Mouse (Mus musculus): ENCODE results near the gene Crmp1.
A peak's percentile ranks its signal among the peaks of the same experiment; 100 is the strongest.

Crmp1 gene

DNA sequence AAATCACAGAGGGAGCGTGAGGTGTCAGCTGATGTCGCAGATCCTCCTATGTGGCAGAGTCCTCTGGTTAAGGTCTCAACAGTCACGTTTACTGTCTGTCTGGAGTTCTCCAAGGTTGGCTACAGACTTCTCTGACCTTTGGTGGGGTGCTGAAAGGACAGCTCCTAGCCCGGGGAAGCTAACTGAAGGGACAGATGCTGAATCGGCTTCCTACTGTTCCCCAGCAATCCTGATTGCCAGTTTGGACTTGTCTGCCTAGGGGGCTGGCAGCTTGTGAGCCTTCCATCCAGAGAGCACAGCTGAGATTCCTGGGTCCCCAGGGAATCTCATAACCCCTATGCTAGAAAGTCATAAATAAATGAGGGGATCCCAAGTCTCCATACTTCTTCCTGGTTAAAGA is 1.2 kb upstream of the Crmp1 start:
- DNase-seq (ENCODE audit: low read depth): peak; percentile 12

DNA sequence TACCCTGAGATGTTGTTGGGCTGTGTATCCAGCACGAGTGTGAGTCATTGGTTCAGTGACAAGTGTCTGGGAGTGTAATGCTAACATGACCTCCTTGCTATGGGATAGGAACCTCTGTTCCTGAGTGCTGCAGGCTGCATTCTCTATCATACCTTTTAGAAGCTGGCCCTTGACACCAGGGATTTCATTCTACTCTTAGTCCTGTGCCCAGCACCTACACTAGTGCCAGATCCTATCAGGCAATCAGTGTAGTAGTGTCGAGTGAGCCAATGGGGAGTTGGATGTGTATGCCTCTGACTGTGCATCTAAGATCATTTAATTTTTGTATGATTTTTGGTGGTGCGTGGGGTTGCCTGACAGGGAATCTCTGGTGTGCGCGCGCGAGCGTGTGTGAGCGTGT is 516 bp upstream of the Crmp1 start:
- no peak for DNase-seq (ENCODE audit: low read depth)

DNA sequence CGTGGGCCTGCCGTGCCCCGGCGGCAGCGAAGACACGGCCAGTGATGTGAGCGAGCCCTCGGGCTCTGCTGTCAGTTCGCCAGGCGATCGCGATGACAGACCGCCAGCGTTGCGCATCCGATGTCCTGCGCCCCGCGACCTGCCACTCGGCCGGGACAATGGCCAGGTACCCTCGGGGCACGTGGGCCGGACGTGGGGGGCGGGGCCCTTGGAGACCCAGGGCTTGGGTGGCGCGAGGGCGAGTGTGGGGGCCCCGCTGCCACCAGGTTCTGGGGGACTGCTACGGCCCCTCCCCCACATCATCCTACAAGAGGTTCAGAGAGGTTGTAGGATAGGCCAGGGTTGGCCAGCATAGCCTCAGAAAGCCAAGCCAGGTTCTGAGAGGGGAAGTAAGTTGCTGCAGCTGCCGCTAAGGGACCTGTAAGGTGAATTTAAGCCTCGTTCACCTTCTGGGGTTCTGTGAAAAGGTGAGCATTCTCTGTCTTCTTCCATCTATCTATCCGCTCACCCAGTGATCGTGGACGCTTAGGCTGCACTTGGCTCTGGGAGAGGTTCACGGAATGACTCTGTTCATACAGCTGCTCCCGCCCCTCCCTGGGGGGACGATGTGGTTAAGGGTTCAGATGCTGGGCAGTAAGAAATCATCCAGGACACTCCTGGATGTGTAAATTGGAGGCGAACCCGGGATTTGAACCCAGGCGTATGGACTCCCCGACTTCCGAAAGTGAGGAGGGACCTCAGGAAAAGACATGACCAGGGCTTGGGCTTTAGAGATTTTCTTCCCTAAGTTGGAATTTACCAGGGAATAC is 824 bp downstream of the Crmp1 start:
- DNase-seq (ENCODE audit: low read depth): no peak

DNA sequence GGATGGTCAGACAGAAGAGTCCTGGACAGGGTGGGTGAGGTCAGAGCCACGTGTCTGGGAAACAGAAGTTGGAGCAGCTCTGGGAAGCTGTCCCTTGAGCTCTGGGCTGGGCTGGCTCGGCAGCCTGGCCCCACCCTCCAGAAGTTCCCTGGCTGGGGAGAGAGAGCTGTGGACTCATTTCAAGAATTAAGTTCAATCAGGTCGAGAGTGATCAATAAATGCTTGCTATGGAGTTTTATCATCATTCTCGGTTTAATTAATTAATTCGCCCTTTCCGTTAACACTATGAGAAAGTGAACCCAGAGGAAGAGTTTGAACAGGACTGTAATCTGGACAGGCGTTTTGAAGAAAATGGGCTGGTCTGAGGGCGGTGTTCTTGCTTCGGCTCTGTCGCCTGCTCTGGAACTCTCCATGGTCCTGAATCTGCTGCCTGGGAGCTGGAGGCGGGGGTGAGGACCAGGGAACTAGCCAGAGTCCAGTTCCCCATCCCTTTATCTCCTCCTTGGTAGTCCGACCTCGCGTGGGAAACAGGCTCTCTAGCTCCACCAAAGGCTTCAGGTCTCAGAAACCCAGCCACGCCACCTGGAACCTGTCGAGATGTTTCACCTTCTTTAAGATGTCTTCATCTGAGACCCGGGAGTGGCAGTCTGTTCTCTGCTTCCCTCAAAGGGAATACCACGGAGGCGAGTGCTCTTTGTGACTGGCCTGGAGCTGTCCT is 1.6 kb downstream of the Crmp1 start:
- peak; percentile 9 for DNase-seq (ENCODE audit: low read depth)

DNA sequence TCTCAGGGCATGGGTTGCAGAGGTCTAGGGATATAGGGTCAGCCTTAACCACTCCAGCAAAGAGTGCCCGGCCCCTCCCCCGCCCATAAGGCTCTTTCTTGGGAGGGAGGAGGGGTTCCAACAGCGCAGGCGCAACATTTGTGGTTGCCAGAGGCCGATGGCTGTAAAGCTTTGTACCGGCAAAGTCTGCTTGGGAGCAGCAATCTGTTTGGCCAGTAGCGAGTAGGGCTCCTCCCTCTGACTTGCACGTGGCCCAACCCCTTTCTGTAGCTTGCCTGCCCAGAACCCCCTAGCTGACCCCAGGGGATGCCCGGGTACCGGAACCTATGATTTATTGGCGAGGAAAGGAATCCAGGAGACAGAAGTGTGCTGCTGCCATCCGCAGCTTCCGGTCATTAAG is 2.4 kb downstream of the Crmp1 start:
- no peak for DNase-seq (ENCODE audit: low read depth)

DNA sequence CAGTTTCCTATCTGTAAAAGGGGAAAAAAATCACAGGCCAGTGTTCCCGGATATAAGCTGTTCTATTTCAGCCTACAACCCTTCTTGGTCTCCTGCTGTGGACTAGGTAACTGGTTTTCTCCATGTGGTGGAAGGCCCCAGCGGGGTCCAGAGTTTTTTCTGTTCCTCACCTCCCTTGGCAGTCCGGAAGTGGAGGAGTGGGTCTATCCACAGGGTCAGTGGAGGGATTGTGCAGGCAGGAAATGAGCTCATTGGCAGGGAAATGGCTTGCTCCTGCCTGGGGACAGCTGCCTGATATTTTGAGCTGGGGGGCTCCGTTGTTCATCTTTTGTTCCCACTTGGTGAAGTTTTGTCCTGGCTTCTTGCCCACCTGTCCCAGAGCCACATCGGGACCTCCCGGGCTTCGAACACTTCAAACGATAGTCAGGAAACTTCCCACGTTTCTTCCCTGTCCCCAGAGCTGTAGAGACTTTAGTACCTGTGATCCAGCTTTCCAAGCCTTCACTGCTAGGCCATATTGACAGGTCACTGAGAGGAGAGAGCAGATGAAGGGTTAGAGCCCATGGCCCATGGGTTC is 3.0 kb downstream of the Crmp1 start:
- DNase-seq (ENCODE audit: low read depth): no peak

DNA sequence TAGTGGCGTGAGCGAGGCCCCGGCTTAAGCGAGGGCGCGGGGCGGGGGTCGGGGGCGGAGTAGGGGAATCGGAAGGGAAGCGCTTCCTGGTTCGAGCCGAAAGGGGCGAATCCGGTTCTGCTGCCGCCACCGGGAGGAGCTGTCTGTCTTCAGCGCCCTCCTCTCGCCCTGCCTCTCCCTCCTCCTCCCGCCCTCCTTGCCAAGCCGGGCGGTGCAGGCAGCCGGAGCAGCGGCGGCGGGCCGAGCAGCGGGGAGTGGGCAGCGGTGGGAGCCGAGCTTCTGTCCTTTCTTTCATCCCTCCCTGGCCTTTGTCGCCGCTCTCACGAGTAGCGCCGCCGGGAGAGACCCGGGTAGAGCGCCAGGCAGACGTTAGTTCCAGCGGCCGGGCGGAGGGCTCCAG is 3.9 kb downstream of the Crmp1 start:
- no peak for DNase-seq (ENCODE audit: low read depth)

DNA sequence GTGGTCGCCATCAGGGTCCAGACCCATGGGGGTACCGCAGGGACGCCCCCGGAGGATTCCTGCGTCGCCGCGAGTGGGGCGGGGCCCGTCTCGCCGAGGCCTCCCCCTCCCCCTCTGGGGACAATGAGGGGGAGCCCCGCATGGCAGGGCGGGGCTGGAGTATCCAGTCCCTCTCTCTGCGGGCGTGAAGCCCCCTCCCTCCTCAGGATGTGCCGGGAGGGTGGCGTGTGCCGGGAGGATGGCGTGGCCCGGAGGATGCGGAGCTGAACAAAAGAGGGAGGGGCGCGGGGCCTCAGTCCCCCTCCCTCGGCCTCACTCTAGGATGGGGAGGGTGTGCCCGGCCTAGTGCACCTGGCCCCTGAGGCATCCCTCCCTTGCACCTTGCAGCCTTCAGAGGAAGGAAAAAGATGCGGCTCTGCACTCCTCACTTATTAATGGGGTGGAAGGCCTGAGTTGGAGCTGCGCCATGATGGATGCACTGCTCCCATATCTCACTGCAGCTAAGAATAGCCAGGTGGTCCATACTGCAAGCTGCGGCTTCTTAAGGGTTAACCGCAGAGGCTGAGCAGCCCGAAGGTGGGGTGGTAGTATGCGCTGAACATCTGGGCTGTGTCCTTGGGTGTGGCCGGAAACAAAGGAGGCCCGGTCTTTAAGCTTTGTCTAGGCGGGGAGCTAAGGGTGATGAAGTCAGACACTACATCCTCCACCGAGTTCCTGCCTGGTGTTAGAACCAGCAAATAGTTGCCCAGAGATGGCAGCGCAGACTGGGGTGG is 4.6 kb downstream of the Crmp1 start:
- no peak for DNase-seq (ENCODE audit: low read depth)

DNA sequence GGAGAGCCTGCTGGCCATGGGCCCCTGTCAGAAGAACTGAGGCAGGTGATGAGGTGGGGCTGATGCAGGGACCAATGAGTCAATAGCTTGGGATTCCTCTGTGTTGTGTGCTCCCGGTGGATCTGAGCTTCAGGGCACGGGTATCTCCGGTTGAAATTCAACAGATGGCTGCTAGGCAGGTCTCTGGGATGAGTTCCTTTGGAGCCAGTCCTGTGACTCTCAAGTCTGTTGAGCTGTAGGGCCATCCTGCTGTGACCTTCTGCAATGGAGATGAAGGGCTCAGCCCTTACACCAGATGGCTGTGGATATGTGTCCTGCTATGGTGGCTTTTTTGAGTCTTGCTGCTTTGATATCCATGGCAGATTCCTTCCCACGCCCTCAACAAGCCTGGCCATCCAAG is 5.7 kb downstream of the Crmp1 start:
- no peak for DNase-seq (ENCODE audit: low read depth)

DNA sequence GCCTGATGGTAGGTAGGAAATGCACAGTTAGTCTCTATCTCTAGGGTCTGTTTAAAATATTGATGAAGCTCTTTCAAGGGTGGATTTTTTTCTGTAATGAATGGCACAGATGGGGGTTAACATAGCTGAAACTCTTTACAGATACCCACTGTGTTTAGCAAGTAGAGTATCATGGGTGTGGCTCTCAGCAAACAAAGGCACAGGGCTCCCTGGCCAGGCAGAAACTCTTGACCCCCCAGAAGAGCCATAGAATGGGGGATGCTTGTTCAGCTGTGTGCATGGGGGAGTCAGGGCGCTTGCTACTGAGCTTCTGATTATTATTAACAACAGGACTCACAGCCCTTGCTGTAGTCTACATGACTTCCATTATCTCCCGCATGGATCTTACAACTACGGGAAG is 7.1 kb downstream of the Crmp1 start:
- no peak for DNase-seq (ENCODE audit: low read depth)

DNA sequence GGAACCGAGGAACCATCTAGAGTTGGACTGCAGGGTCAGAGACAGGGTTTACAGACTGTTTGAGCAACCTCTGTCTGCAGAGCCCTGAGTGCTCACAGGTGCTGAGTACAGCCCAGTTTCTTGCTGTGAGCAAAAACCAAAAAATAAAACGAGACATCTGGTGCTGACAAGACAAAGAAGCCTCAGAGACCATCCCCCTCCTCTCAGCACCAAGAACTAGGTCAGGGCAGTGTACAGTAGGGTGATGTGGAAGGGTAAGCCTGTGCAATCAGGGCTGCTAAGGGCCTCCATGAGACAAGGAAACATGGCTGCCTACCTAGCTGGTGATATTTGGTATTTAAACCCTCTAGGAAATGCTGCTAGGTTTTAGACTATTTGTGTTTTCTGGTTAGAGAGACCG is 9.9 kb downstream of the Crmp1 start:
- no peak for DNase-seq (ENCODE audit: low read depth)

DNA sequence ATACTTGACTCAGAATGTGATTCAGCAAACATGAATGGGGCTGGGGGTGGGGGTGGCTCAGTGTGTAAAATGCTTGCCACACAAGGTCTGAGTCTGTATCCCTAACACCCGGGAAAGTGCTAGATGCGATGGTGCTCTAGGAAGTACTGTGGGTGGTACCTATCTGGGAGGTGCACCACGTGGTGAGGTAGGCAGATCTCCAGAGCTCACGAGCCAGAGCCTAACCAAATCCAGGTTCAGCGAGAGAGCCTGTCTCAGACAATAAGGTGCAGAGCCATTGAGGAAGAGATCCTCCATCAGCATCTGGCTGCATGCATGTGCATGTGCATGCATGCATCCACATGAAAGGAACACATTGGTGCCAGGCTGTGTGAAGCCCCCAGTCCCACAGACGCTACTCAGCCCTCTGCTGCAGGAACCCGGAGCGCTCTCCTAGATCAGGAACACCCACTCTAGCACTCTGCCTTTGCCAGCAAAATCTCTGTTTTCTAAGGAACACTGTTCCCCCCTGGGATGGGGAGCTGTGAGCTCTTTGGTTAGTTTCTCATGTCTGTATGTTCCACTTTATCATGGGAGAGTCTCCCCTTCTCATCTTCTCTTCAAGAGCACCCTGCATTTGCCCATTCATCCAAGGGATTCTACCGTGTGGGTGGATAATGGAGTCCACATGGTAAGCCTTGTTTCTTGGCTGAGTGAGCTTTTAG is 10.5 kb downstream of the Crmp1 start:
- no peak for DNase-seq (ENCODE audit: low read depth)

DNA sequence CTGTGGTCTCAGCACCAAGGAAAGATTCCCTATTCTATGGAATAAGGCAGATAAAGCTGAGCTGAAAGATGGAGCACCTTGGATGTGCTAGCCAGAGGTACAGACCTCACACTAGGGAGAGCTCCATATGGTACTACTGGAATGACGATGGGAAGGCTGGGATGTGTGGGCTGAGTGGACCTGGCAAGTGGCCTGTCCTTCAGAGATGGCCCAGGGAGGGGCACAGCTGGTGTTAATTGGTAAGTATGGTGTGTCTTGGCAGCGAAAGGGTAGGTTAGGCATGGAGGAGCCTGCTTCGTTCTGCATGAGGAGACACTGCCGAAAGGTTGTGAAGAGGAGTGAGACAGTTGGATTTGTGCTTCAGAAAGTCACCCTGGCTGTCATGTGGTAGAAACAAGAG is 12.8 kb downstream of the Crmp1 start:
- no peak for DNase-seq (ENCODE audit: low read depth)

DNA sequence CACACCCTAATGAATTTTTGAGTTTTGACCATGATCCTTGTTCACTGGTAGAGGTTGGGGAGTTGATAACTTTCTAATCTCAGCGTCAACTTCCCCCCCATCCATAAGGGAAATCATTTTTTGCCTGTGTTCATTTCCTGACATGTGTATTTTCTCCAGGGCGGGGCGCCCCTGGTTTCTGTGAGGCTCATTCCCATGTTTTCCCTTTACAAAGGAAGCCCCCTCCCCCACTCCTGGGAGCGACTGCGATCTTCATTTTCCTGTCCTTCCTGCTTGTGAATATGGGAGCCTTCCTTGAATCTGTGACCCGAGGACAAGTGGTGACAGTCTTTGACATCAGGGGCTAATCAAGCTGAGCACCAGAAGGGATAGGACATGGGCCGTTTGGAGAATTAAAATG is 15.1 kb downstream of the Crmp1 start:
- DNase-seq (ENCODE audit: low read depth): no peak

DNA sequence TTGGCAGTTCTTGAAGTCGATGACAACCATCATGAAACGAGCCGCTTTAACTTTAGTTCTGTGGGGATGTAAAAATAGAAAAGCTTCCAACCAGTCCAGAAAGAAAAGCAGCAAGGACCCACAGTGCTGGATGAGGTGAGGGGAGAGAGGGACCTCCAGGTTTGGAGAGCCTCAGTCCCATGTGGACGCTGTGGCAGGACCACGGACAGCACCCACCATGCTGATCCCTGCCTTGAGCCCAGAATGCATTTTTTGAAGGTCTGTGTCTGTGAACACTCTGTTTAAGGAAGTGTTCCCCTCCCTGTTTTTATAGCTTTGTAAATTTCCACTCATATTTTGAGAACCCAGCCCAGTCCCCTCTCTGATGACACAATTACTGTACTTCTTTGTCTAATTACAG is 15.5 kb downstream of the Crmp1 start:
- peak; percentile 7 for DNase-seq (ENCODE audit: low read depth)

DNA sequence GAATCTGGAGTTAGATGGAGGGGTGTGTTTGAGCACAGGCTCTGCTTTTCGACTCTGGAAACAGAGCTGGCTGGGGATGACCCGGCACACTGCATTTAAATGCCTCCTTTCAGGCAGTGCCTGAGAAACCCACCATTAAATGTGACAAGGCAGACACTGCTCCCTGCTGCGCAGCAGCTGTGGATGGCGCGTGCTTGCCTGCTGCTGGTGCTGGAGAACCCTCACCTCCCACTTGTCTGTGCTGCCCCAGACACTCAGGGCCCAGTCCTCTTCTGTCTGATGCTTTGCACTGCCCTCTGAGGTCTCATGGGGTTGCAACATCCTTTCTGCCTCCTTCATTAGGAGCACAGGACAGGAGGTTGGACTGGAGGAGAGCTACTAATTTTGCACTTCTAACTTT is 20.0 kb downstream of the Crmp1 start:
- no peak for DNase-seq (ENCODE audit: low read depth)

DNA sequence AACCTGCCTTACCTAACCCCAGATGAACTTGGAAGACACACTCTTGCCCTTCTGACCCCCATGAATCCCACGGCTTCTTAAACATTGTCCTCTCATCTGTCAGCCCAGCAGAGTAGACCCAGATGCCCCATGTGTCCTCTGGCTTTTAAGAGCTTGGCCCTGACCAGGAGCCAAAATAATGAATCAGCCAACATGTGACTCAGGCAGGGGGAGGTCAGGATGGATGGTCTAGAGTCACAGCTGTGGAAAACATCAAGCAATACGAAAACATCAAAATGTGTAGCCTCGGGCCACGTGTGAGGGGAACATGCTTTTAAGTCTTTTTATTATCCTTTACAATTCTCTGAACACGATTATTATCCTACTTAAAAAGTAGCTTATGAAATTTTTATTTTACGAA is 22.1 kb downstream of the Crmp1 start:
- no peak for DNase-seq (ENCODE audit: low read depth)

DNA sequence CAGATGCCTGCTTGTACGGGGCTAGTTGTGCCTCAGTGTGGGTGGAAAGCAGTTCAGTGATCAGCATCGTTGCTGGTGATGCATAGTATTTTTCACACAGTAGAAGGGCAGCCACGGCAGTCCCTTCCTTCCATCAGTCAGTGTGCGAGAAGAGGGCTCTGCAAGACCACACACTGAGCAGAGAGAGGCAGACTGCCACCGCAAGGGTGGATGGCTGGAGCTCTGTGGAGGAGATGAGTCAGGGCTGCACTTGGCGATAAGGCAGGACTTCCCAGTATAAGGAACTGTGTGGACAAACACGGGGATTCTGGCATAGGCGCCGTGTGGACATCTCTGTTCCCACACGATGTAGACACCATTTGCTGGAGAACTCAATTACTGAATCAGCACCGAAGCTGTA is 39.3 kb downstream of the Crmp1 start:
- no peak for DNase-seq (ENCODE audit: low read depth)

DNA sequence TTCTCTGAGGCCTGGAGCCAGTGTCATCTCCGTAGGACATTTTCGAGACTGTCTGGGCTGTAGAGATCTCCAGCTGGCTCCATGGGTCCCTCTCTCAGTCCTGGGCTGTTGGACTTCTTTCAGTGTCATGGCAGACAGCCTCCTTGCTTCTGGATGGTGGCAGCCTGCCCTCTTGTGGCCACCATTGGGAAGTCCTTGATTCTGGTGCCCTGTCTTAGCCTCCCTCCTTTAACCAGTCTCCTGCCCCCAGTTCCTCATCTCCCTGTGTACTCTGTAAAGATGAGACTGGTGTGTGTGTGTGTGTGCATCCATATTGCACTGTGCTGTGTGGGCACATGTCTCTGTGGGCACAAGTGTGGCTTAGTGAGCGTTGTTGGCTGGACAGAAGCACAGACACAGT is 46.6 kb downstream of the Crmp1 start:
- DNase-seq (ENCODE audit: low read depth): peak; percentile 47

DNA sequence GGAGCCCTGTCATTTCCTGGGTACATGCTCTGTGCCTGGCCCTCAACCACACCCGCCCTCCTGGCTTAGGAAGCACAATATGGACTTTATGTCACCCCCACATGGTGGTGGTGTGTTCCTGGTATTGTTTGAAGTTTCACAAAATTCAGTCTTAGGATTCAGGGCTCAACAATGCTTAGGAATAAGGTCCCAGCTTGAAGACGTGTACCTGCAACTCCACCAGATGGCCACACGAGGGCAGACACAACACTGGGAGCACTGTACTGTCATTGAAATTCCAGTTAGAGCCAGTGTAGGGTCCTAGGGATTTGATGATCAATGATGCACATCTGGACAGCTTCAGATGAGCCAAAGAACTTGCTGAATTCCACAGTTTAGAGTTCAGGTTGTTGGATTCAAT is 47.5 kb downstream of the Crmp1 start:
- peak; percentile 20 for DNase-seq (ENCODE audit: low read depth)

DNA sequence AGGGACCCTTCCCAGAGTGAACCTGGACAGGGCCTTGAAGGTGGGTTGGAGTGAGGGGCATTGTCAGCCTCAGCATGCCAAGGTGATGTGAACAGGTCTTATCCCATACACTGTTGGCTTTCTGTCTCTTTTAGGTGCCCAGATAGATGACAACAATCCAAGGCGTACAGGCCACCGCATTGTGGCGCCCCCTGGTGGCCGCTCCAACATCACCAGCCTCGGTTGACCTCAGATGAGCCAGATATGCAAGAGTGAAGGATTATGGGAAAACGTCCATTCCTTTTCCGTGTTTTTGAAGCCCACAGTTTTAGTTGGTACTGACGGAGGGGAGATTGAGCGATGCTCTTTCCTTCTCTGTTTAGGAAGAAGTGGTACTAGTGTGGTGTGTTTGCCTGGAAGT is 49.2 kb downstream of the Crmp1 start:
- no peak for DNase-seq (ENCODE audit: low read depth)

DNA sequence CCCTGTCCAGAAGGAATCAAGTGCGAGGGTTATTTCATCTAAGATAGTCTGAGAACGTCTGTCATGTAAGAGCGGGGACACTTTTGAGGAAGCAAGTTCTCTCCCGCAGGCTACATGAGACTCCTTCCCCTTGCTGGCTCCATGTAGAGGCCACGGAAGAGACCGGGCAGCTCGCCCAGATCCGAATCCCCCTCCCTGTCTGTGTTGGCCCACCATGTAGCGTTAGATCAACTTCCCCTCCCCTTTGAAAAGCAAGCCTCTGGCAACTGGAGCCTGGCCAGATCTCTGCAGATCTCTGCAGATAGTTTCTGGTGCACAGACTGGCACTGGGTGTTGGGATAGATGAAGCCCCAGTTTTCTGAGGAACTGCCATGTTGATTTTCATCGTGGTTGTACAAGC is 55.0 kb downstream of the Crmp1 start:
- DNase-seq (ENCODE audit: low read depth): no peak

Measured in 416B (cell line).